In the genomic region with DNA sequence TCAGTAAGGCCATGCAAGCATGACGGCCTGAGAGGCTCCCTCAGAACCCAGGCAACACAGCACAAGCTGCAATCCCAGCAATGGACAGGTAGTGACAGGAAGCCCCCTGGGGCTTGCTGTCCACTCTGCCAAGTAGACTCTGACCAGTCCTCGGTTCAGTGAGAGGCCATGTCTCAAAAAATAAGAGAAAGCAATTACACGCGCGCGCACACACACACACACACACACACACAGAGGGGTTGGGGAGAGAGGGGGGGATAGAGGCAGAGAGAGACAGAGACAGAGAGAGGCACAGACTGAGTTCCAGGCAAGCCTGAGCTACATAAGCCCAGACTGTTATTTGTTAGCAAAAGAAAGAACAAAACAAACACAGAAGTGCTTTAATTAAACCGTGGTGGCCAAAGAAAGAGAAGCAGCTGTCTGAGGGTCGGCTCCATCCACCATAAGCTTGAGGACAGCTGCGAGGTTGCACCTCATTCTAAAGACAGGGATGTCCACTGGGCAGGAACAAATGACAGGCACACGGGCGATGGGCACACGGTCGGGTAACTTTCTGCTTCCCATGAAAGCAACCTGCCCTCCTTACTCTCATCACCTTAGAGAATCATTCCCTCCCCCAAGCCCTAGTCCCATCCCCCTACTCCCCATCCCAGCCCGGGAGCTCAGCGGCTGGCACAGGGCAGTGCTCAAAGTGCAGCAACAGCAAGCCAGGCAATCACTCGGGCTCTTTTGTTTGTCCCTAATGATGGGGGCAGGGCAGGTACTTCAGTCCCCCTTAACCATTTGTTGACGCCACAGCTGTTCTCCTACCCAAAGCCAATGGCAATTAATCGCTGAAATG, we compare ENCODE assay signal across 8 mouse cellular contexts. TPM values are rescaled to one million over a fixed set of nuclear protein-coding genes. Genes with fewer than 3 reads are reported as not detected.
A peak's percentile ranks its signal among the peaks of the same experiment; 100 is the strongest.
DNase-seq lines count a peak whose midpoint lies in the region; ATAC-seq and TF ChIP-seq lines count a peak whose summit lies in the region.

No protein-coding gene starts in this region.

- ATAC-seq in heart, postnatal 0 days (ENCODE audit: insufficient read depth, low read depth), result peak; percentile 67; the same call in 1 of the 2 replicates
- ATAC-seq in limb, embryonic 12.5 days (ENCODE audit: insufficient number of reproducible peaks, insufficient read depth, low FRiP score, low TSS enrichment, low read depth), result peak; percentile 66
- no peak for ATAC-seq in monocyte, adult 5-6 weeks (replicated peaks; ENCODE audit: insufficient number of reproducible peaks, low FRiP score, low TSS enrichment, poor library complexity, severe bottlenecking)

- no peaks in the 10 kb centered on the region for H3K36me3 ChIP-seq in heart, postnatal 0 days (replicated peaks; ENCODE audit: control insufficient read depth, insufficient read depth, low read length)
- peaks cover 23% of the 10 kb centered on the region for H3K36me3 ChIP-seq in limb, embryonic 12.5 days

- no peak overlapping the region for H3K4me3 ChIP-seq in heart, postnatal 0 days (ENCODE audit: low read depth, low read length)
- H3K4me3 ChIP-seq in limb, embryonic 12.5 days (replicated peaks), result 0 out of 2 replicates have a peak overlapping the region, but pooled peaks have one; percentile 9

- no peak for TF ChIP-seq EP300 in heart, postnatal 0 days (IDR thresholded peaks at IDR 0.05; ENCODE audit: low read depth)

- no peaks in the 10 kb centered on the region for H3K27me3 ChIP-seq in heart, postnatal 0 days (ENCODE audit: control insufficient read depth, insufficient read depth, low read length)
- no peaks in the 10 kb centered on the region for H3K27me3 ChIP-seq in limb, embryonic 12.5 days

- H3K4me2 ChIP-seq in heart, postnatal 0 days (ENCODE audit: low read depth, low read length), result peak overlapping the region; percentile 38
- peak overlapping the region; percentile 44 for H3K4me2 ChIP-seq in limb, embryonic 12.5 days

- H3K27ac ChIP-seq in heart, postnatal 0 days (ENCODE audit: low read depth), result no peak overlapping the region
- H3K27ac ChIP-seq in limb, embryonic 12.5 days, result peak overlapping the region; percentile 35; the same call in 1 of the 2 replicates

- DNase-seq in ZHBTc4 (ENCODE audit: low read depth, low spot score), result peak; percentile 29
- DNase-seq in cerebellum, postnatal 10 days, result peak; percentile 41 to 54
- no peak for DNase-seq in heart, postnatal 0 days (ENCODE audit: low spot score)
- no peak for DNase-seq in right cerebral cortex, adult 18-20 months
- DNase-seq in spleen, postnatal 10 days (ENCODE audit: low spot score in 2 of 2), result no peak
- DNase-seq in spleen, adult 12 weeks (ENCODE audit: low spot score), result no peak

- no peak overlapping the region for H3K9ac ChIP-seq in heart, postnatal 0 days (replicated peaks; ENCODE audit: low read depth, low read length)
- peak overlapping the region; percentile 37 for H3K9ac ChIP-seq in limb, embryonic 12.5 days (replicated peaks)

- no peaks in the 10 kb centered on the region for H3K9me3 ChIP-seq in heart, postnatal 0 days (replicated peaks; ENCODE audit: control insufficient read depth, low read length)
- H3K9me3 ChIP-seq in limb, embryonic 12.5 days, result no peaks in the 10 kb centered on the region

- TF ChIP-seq CTCF in heart, postnatal 0 days (IDR thresholded peaks at IDR 0.05; ENCODE audit: low read depth), result no peak

- WGBS in heart, postnatal 0 days, result 25% methylated on average over 18 of the region's 18 CpGs
- 23% methylated on average over 18 of the region's 18 CpGs for WGBS in limb, embryonic 12.5 days

- peaks cover 11% of the 10 kb centered on the region for H3K4me1 ChIP-seq in heart, postnatal 0 days (ENCODE audit: control insufficient read depth, insufficient read depth)
- peaks cover 37% of the 10 kb centered on the region for H3K4me1 ChIP-seq in limb, embryonic 12.5 days (replicated peaks)

RNA-seq across cellular contexts. Expression of a gene that starts 6.4 kb away (rescaled TPM):
- total RNA-seq in heart, postnatal 0 days (2014; rRNA removed; ENCODE audit: low replicate concordance), result 16.1 and 28.2 TPM in 2 replicates
- 25.5 and 25.7 TPM in 2 replicates for polyA plus RNA-seq in heart, postnatal 0 days (2015; fragmentation: Nextera tagmentation; extraction: Ambion mirVana)
- 127 and 131 TPM in 2 replicates for polyA plus RNA-seq in limb, embryonic 12.5 days (2016; fragmentation: Nextera tagmentation; extraction: Ambion mirVana)
- 1.0 TPM in 1 of 3 replicates, not detected in the others for total RNA-seq in monocyte, adult 5-6 weeks (2017)

Comparison
In these comparisons a context has a peak if more than half of its experiments do, and no peak if none do; other contexts are left out.
1. DNase-seq: peak in ZHBTc4 (single experiment) and cerebellum, postnatal 10 days (2 of 2); none in heart, postnatal 0 days (single experiment), right cerebral cortex, adult 18-20 months (single experiment), spleen, postnatal 10 days (0 of 2) and spleen, adult 12 weeks (single experiment).